Mouse (Mus musculus) liver, embryonic 11.5 days (tissue): ENCODE results near the gene Hnrnpa3. TPM values are rescaled to one million over a fixed set of nuclear protein-coding genes. Genes with fewer than 3 reads are reported as not detected.
A peak's percentile ranks its signal among the peaks of the same experiment; 100 is the strongest.
"Not testable (repeated sequence)": the region's sequence is repeated elsewhere in the genome, so short reads cannot be mapped to it uniquely, and the experiment has no call there.

ENCODE experiments used
- ATAC-seq: fragments of 200-750 bp; cut with Nextera tagmentation; replicated peaks from 2 replicates; pipeline ENCODE4 v1.8.0; 2017; ENCODE audit warnings: moderate number of reproducible peaks, mild to moderate bottlenecking, moderate TSS enrichment, moderate library complexity; ENCODE audit not compliant: low FRiP score
- DNase-seq: peaks from one replicate; pipeline ENCODE4 v3.0.0-alpha.2; 2017; ENCODE audit warnings: low spot score
- H3K27ac ChIP-seq: fragments of 300-500 bp; sonication (generic); 2 replicates; pipeline ENCODE4 v1.5.1; 2014; ENCODE audit warnings: mild to moderate bottlenecking, low read depth, low read length, control low read depth
- H3K27me3 ChIP-seq: fragments of 300-500 bp; sonication (generic); replicated peaks from 2 replicates; pipeline ENCODE4 v1.6.1; 2014; ENCODE audit warnings: low read length, mixed read lengths; ENCODE audit not compliant: control insufficient read depth, insufficient read depth
- H3K36me3 ChIP-seq: fragments of 300-500 bp; sonication (generic); 2 replicates; pipeline ENCODE4 v1.6.1; 2014; ENCODE audit warnings: mild to moderate bottlenecking, low read length, moderate library complexity, mixed read lengths; ENCODE audit not compliant: control insufficient read depth, insufficient read depth
- H3K4me1 ChIP-seq: fragments of 300-500 bp; sonication (generic); replicated peaks from 2 replicates; pipeline ENCODE4 v1.6.1; 2014; ENCODE audit warnings: low read length, mixed read lengths; ENCODE audit not compliant: control insufficient read depth, insufficient read depth
- H3K4me2 ChIP-seq: fragments of 300-500 bp; sonication (generic); 2 replicates; pipeline ENCODE4 v1.6.1; 2014; ENCODE audit warnings: mild to moderate bottlenecking, control low read depth, moderate library complexity
- H3K4me3 ChIP-seq: fragments of 300-500 bp; sonication (generic); 2 replicates; pipeline ENCODE4 v1.5.1; 2014; ENCODE audit warnings: low read depth, low read length, control low read depth
- H3K9ac ChIP-seq: fragments of 300-500 bp; sonication (generic); 2 replicates; pipeline ENCODE4 v1.6.1; 2014; ENCODE audit warnings: low read depth, low read length, control low read depth
- H3K9me3 ChIP-seq: fragments of 300-500 bp; sonication (generic); 2 replicates; pipeline ENCODE4 v1.6.1; 2016; ENCODE audit warnings: low read length, inconsistent platforms, mixed read lengths; ENCODE audit not compliant: control insufficient read depth
- WGBS: fragments of 180-500 bp; shearing (Covaris S2); extraction: QIAGEN DNeasy Blood & Tissue Kit; methylation state at CpG from one replicate; pipeline ENCODE4 v1.1.7; 2014; 5-methylcytosine and 5-hydroxymethylcytosine counted together
- polyA plus RNA-seq: library from polyadenylated mRNA; unstranded; fragments of >200 nt; fragmentation: Nextera tagmentation; extraction: Ambion mirVana; gene quantifications from 2 replicates; pipeline ENCODE4 v1.2.1, GENCODE M21; 2014

The Hnrnpa3 gene
- polyA plus RNA-seq, 1 experiment from 2014 or later, result 234 TPM

DNA sequence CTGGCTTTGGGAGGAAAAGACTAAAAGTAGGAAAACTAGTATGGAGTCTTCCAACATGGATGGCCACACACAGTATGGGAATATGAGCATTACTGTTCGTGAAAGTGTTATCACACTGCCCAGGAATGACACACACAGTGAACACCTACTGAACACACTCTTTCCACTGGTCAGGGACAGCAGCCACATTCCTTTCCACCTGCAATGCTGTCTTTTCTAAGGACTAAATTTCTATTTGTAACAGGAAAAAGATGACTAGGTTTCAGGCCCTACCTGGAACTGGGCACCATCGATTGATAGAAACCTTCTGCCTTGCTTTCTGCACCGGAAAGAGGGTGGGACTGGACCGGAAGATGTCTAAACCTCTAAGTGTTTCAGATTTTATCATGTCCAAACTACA is 31.6 kb downstream of the Hnrnpa3 start:
- H3K4me2 ChIP-seq, result no peak overlapping the region
- H3K36me3 ChIP-seq, result no peaks in the 10 kb centered on the region
- ATAC-seq (no peak), DNase-seq (no peak)
- WGBS, result 83% methylated on average over 4 of the region's 4 CpGs
- no peaks in the 10 kb centered on the region for H3K27me3 ChIP-seq
- H3K27ac ChIP-seq, result no peak overlapping the region
- no peak overlapping the region for H3K4me3 ChIP-seq
- H3K9me3 ChIP-seq, result no peaks in the 10 kb centered on the region
- H3K4me1 ChIP-seq, result peaks cover 22% of the 10 kb centered on the region
- H3K9ac ChIP-seq, result no peak overlapping the region

DNA sequence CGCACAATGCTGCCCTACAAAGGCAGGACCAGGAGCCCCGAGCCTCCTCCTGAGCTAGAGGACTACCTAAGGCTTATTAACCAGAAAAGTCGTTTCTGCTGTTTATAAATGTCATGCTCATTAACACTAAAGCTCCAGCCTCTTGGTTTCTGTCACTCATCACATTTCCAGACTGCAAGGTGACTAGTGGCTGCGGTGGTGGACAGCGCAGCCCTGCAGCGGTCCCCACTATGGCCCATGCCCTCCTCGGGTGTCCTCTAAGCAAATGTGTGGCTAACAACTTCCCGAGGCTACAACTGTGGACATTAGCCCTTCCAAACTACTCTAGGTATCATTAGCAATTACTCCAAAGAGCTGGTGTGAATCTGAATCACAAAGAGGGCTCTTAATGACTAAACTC is 32.3 kb downstream of the Hnrnpa3 start:
- H3K9me3 ChIP-seq, result no peaks in the 10 kb centered on the region
- H3K36me3 ChIP-seq, result no peaks in the 10 kb centered on the region
- DNase-seq, result no peak
- peaks cover 24% of the 10 kb centered on the region for H3K4me1 ChIP-seq
- no peak overlapping the region for H3K4me2 ChIP-seq
- no peak overlapping the region for H3K9ac ChIP-seq
- ATAC-seq, result no peak
- H3K27ac ChIP-seq, result no peak overlapping the region
- H3K4me3 ChIP-seq, result no peak overlapping the region
- H3K27me3 ChIP-seq, result no peaks in the 10 kb centered on the region
- WGBS, result 88% methylated on average over 8 of the region's 8 CpGs

DNA sequence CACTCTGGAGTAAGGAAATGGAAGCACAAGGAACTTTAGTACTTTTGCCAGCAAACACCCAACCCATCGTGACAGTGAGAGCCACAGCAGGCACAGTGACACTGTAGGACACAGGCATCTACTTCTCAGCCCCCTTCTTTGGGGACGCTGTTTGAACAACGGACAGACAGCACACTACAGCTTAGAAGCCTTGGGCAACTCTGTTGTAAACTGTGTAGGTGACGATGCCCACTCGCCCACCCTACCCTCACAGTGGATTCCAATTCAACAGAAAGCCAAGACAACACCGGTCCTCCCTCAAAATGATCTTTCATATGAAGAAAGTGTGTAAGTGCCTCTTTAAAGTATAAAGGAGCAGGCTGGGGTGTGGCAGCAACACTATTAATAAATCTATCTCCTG is 33.3 kb downstream of the Hnrnpa3 start:
- DNase-seq (no peak), ATAC-seq (no peak)
- Histone ChIP-seq H3K9me3 (no peaks in the 10 kb centered on the region), H3K4me2 (no peak overlapping the region), H3K4me1 (peaks cover 28% of the 10 kb centered on the region), H3K27ac (no peak overlapping the region), H3K4me3 (no peak overlapping the region), H3K27me3 (no peaks in the 10 kb centered on the region), H3K36me3 (no peaks in the 10 kb centered on the region), H3K9ac (no peak overlapping the region)
- WGBS, result 91% methylated on average over 6 of the region's 6 CpGs

DNA sequence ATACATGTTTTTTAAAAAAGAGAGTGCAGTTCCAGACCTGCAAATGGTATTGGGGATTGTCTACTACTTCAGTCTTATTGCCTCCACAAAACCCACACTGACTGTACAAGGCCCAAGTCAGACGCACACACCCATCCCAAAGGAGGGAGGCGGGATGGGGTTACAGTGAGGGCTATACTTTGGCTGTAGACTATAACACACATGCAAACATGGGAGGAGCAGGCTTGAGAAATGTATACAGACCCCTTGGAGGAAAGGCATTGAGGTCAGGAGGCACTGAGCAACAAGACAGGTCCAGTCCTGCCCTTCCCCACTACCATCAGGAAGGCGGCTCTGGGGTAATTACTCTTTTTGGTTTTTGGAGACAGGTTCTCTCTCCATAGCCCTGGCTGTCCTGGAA is 35.9 kb downstream of the Hnrnpa3 start:
- not testable (repeated sequence) for H3K36me3 ChIP-seq, ATAC-seq, H3K4me3 ChIP-seq, H3K27ac ChIP-seq, H3K9ac ChIP-seq, H3K27me3 ChIP-seq, H3K9me3 ChIP-seq, DNase-seq, H3K4me2 ChIP-seq
- peaks cover 34% of the 10 kb centered on the region for H3K4me1 ChIP-seq
- 88% methylated on average over 3 of the region's 3 CpGs for WGBS

DNA sequence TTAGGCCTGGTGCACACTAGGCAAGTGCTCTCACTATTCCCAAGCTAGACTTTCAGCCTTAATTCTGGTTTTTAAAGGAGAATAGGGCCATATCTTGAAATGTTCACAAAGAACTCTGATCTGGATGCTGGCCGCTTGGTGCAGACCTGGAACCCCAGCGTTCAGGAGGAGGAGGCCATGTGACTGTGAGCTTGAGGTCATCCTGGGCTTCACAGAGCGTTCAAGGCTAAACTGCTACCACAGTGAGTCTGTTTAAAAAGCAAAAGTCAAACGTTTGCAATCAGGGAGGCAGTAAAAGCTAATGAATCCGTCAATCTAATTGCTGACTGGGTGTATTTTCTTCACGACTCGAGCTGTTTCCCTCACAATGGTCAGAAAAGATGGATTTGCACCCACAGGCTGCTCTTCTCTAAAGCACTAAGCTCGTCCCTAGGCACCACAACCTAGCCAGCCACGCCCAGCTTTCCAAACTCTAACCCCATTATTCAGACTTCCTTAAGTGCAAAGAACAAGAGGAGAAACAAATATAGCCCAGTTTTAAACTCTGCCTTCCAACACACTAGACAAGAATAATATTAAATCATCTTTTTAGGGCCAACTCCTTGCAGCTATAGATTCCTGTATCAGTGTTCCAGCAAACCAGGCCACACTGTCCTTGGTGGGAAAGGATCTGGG is 36.8 kb downstream of the Hnrnpa3 start:
- no peak overlapping the region for H3K27ac ChIP-seq
- WGBS, result 63% methylated on average over 9 of the region's 9 CpGs

DNA sequence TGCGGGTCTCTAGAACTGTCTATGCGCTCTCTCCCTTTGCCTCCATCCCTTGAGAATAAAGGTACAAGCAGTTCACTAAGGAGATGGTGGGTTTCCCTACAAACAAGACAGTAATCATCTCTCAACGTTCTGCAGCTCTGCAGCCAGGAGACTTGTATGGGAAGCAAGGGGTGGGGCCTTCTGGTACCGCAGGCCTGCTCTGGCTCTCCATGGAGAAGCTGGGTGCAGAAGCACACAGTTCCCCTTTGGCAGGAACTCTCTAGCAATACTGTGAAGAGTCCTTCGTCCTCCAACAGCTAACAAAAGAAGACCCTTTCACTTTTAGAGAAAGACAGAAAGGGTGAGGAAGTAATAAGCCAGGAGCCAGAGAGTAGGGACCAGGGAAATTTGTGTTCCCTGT is 37.3 kb downstream of the Hnrnpa3 start:
- Histone ChIP-seq H3K9ac (no peak overlapping the region), H3K36me3 (no peaks in the 10 kb centered on the region), H3K4me1 (peaks cover 41% of the 10 kb centered on the region), H3K27me3 (no peaks in the 10 kb centered on the region), H3K27ac (0 out of 2 replicates have a peak overlapping the region, but pooled peaks have one; percentile 7), H3K4me3 (no peak overlapping the region), H3K9me3 (no peaks in the 10 kb centered on the region), H3K4me2 (peak overlapping the region; percentile 17; the same call in 1 of the 2 replicates)
- WGBS, result 49% methylated on average over 5 of the region's 5 CpGs
- no peak for DNase-seq
- no peak for ATAC-seq

More for the DNA sequence above, 36.8 kb downstream of the Hnrnpa3 start:
- no peak overlapping the region for H3K4me3 ChIP-seq
- no peak for ATAC-seq
- no peak for DNase-seq
- H3K4me1 ChIP-seq, result peaks cover 36% of the 10 kb centered on the region
- no peaks in the 10 kb centered on the region for H3K27me3 ChIP-seq
- H3K4me2 ChIP-seq, result peak overlapping the region; percentile 17; the same call in 1 of the 2 replicates
- no peaks in the 10 kb centered on the region for H3K9me3 ChIP-seq
- no peaks in the 10 kb centered on the region for H3K36me3 ChIP-seq
- H3K9ac ChIP-seq, result no peak overlapping the region

DNA sequence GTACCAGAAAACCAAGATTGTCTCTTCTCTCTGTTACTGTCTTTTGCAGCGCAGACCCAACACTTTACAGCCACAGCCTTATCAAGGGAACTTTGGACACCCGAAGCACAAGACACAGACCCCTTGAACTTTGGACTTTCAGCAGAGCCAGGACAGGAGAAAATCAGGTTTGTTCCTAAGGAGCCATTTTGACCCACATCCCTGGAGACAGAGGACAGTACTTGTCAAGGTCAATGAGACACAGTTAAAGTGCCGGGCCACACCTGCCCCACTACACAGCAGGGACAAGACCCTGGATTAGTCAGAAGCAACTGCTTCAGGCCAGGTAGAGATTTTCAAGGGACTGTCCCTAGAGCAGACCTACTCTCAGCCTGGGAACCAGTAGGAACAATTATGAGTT is 38.2 kb downstream of the Hnrnpa3 start:
- no peak for ATAC-seq
- no peaks in the 10 kb centered on the region for H3K27me3 ChIP-seq
- no peak for DNase-seq
- WGBS, result 70% methylated on average over 3 of the region's 3 CpGs
- H3K4me2 ChIP-seq, result no peak overlapping the region
- no peaks in the 10 kb centered on the region for H3K9me3 ChIP-seq
- H3K36me3 ChIP-seq, result no peaks in the 10 kb centered on the region
- H3K4me1 ChIP-seq, result peaks cover 50% of the 10 kb centered on the region
- no peak overlapping the region for H3K9ac ChIP-seq
- no peak overlapping the region for H3K27ac ChIP-seq
- H3K4me3 ChIP-seq, result no peak overlapping the region

DNA sequence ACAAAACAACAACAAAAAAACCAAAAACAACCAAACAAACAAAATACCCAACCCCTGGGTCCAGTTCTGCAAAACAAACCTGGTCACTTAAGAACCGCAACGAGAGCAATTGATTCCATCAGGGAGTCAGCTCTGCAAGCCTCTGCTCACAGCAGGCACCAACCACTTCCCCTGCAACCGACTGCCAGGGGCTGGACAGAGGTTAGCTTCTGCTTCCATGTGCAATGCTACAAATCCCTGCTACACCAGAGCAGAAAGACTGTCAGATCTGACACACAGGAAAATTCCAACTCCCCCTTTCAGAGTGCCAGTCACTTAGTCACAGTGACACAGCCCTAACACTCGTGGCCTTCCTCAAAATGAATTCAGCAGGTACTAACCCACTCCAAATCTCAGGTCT is 38.9 kb downstream of the Hnrnpa3 start:
- H3K4me3 ChIP-seq, result no peak overlapping the region
- H3K36me3 ChIP-seq, result no peaks in the 10 kb centered on the region
- H3K9ac ChIP-seq, result no peak overlapping the region
- peaks cover 50% of the 10 kb centered on the region for H3K4me1 ChIP-seq
- no peaks in the 10 kb centered on the region for H3K9me3 ChIP-seq
- DNase-seq, result no peak
- WGBS, result 38% methylated on average over 4 of the region's 4 CpGs
- no peak for ATAC-seq
- no peak overlapping the region for H3K27ac ChIP-seq
- H3K27me3 ChIP-seq, result no peaks in the 10 kb centered on the region
- H3K4me2 ChIP-seq, result no peak overlapping the region

DNA sequence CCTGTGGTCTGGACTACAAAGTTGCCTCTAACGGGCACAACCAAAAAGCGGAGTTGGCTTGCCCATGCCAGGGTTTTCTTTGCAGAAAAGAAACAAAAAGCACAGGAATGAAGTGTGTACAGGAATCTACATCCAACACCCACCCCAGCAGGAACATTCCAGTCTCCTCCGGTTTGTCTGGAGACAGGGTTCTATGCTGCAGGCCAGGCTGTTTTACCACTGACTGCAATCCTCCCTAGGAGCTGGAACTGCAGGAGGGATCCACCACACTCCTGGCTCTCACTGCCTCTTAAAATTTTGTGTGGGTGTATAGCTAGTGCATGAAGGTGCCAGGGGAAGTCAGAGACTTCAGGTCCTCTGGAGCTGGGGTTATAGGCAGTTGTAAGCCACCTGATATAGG is 39.8 kb downstream of the Hnrnpa3 start:
- Histone ChIP-seq H3K4me2 (no peak overlapping the region), H3K4me3 (no peak overlapping the region), H3K27ac (no peak overlapping the region), H3K27me3 (no peaks in the 10 kb centered on the region), H3K9me3 (no peaks in the 10 kb centered on the region), H3K9ac (no peak overlapping the region), H3K36me3 (no peaks in the 10 kb centered on the region), H3K4me1 (peaks cover 49% of the 10 kb centered on the region)
- WGBS, result 89% methylated on average over 3 of the region's 3 CpGs
- no peak for ATAC-seq
- DNase-seq, result no peak
